Mouse (Mus musculus) MEL (cell line): ENCODE measurements around the gene C2cd4a. TPM values are rescaled to one million over a fixed set of nuclear protein-coding genes. Genes with fewer than 3 reads are reported as not detected.

Source experiments
- DNase-seq: peaks from one replicate; pipeline ENCODE4 v3.0.0; 2011; ENCODE audit warnings: low read depth, low spot score
- H3K27ac ChIP-seq: 2 replicates; pipeline ENCODE4 v1.5.1; 2012; ENCODE audit warnings: low read depth, mild to moderate bottlenecking, control low read depth, low read length, moderate library complexity; ENCODE audit not compliant: control insufficient read depth
- H3K27me3 ChIP-seq, 2 experiments: fragments of 150-350 bp in 1 of 2; sonication (generic) in 1 of 2; 2 replicates each; pipeline ENCODE4 v1.6.1; 2012; ENCODE audit warnings: low read length in 2 of 2, mild to moderate bottlenecking in 2 of 2, improper control_type of control experiment in 1 of 2, moderate library complexity in 1 of 2; ENCODE audit not compliant: insufficient read depth in 2 of 2, control insufficient read depth in 1 of 2
- H3K36me3 ChIP-seq, 2 experiments: 2 replicates each; pipeline ENCODE4 v1.6.1; 2012 to 2014; ENCODE audit warnings: low read length in 2 of 2, improper control_type of control experiment in 1 of 2, inconsistent platforms in 1 of 2, mild to moderate bottlenecking in 1 of 2; ENCODE audit not compliant: insufficient read depth in 2 of 2, control insufficient read depth in 1 of 2
- H3K4me1 ChIP-seq, 2 experiments: fragments of 150-350 bp in 1 of 2; sonication (generic) in 1 of 2; 2 replicates each; pipeline ENCODE4 v1.6.1; 2012; ENCODE audit warnings: low read length in 2 of 2, improper control_type of control experiment in 1 of 2, mild to moderate bottlenecking in 1 of 2; ENCODE audit not compliant: insufficient read depth in 2 of 2, control insufficient read depth in 1 of 2
- H3K4me3 ChIP-seq, 2 experiments: fragments of 150-350 bp in 1 of 2; sonication (generic) in 1 of 2; 2 replicates each; pipeline ENCODE4 v1.5.1; 2012; ENCODE audit warnings: low read depth in 2 of 2, low read length in 2 of 2, mild to moderate bottlenecking in 2 of 2, moderate library complexity in 2 of 2, control low read depth in 1 of 2, improper control_type of control experiment in 1 of 2; ENCODE audit not compliant: control insufficient read depth in 1 of 2, insufficient read depth in 1 of 2
- H3K79me2 ChIP-seq: 2 replicates; pipeline ENCODE4 v1.6.1; 2012; ENCODE audit warnings: mild to moderate bottlenecking, low read length, moderate library complexity; ENCODE audit not compliant: control insufficient read depth, poor library complexity, insufficient read depth
- H3K9ac ChIP-seq: 2 replicates; pipeline ENCODE4 v1.6.1; 2012; ENCODE audit warnings: low read depth, mild to moderate bottlenecking, control low read depth, low read length, moderate library complexity; ENCODE audit not compliant: control insufficient read depth, poor library complexity, severe bottlenecking
- H3K9me3 ChIP-seq: fragments of 150-350 bp; sonication (generic); replicated peaks from 2 replicates; pipeline ENCODE4 v1.6.1; 2012; ENCODE audit warnings: mild to moderate bottlenecking, low read length, improper control_type of control experiment, moderate library complexity; ENCODE audit not compliant: insufficient read depth
- BHLHE40 ChIP-seq: IDR thresholded peaks from 2 replicates; pipeline ENCODE4 v1.6.1; 2012; ENCODE audit warnings: low read depth, mild to moderate bottlenecking, inconsistent platforms, low read length, improper control_type of control experiment, borderline replicate concordance
- CHD1 ChIP-seq: IDR thresholded peaks from 2 replicates; pipeline ENCODE4 v1.6.1; 2012; ENCODE audit warnings: low read depth, mild to moderate bottlenecking, inconsistent platforms, low read length, improper control_type of control experiment
- E2F4 ChIP-seq: IDR thresholded peaks from 2 replicates; pipeline ENCODE4 v1.6.1; 2011; ENCODE audit warnings: low read depth, low read length, improper control_type of control experiment, borderline replicate concordance
- EP300 ChIP-seq, 2 experiments: IDR thresholded peaks; 2 replicates each; pipeline ENCODE4 v1.6.1; 2011; ENCODE audit warnings: improper control_type of control experiment in 2 of 2, low read length in 2 of 2, low read depth in 1 of 2, mild to moderate bottlenecking in 1 of 2
- ETS1 ChIP-seq: IDR thresholded peaks from 2 replicates; pipeline ENCODE4 v1.6.1; 2012; ENCODE audit warnings: low read depth, mild to moderate bottlenecking, inconsistent platforms, low read length, improper control_type of control experiment, moderate library complexity
- GATA1 ChIP-seq: IDR thresholded peaks from 2 replicates; pipeline ENCODE4 v1.6.1; 2011; ENCODE audit warnings: low read depth, low read length, improper control_type of control experiment
- HCFC1 ChIP-seq: IDR thresholded peaks from 2 replicates; pipeline ENCODE4 v1.6.1; 2012; ENCODE audit warnings: low read depth, mild to moderate bottlenecking, inconsistent platforms, low read length, improper control_type of control experiment, moderate library complexity
- MAX ChIP-seq: IDR thresholded peaks from 2 replicates; pipeline ENCODE4 v1.6.1; 2011; ENCODE audit warnings: low read length, improper control_type of control experiment
- MEF2A ChIP-seq: IDR thresholded peaks from 2 replicates; pipeline ENCODE4 v1.6.1; 2014; ENCODE audit warnings: low read depth, mild to moderate bottlenecking, inconsistent platforms, low read length, improper control_type of control experiment; ENCODE audit not compliant: poor library complexity, insufficient replicate concordance, severe bottlenecking; ENCODE audit errors: extremely low read depth
- MYB ChIP-seq: IDR thresholded peaks from 2 replicates; pipeline ENCODE4 v1.6.1; 2011; ENCODE audit warnings: mild to moderate bottlenecking, low read depth, low read length, improper control_type of control experiment
- MYC ChIP-seq: IDR thresholded peaks from 2 replicates; pipeline ENCODE4 v1.6.1; 2011; ENCODE audit warnings: low read depth, mild to moderate bottlenecking, low read length, improper control_type of control experiment, moderate library complexity
- NRF1 ChIP-seq: IDR thresholded peaks from 2 replicates; pipeline ENCODE4 v1.6.1; 2014; ENCODE audit warnings: low read depth, mild to moderate bottlenecking, inconsistent platforms, low read length, improper control_type of control experiment, moderate library complexity; ENCODE audit not compliant: poor library complexity, insufficient read depth, severe bottlenecking
- POLR2A ChIP-seq, 2 experiments: IDR thresholded peaks; 2 replicates each; pipeline ENCODE4 v1.6.1; 2011 to 2012; ENCODE audit warnings: low read length in 2 of 2, mild to moderate bottlenecking in 2 of 2, control low read depth in 1 of 2, improper control_type of control experiment in 1 of 2, low read depth in 1 of 2, moderate library complexity in 1 of 2; ENCODE audit not compliant: control insufficient read depth in 1 of 2, insufficient read depth in 1 of 2, poor library complexity in 1 of 2
- POLR2AphosphoS2 ChIP-seq: IDR thresholded peaks from 2 replicates; pipeline ENCODE4 v1.6.1; 2011; ENCODE audit warnings: low read length, improper control_type of control experiment
- RAD21 ChIP-seq: IDR thresholded peaks from 2 replicates; pipeline ENCODE4 v1.6.1; 2011; ENCODE audit warnings: mild to moderate bottlenecking, low read depth, low read length, improper control_type of control experiment
- RCOR1 ChIP-seq: IDR thresholded peaks from 2 replicates; pipeline ENCODE4 v1.6.1; 2012; ENCODE audit warnings: low read depth, mild to moderate bottlenecking, inconsistent platforms, low read length, improper control_type of control experiment
- SIN3A ChIP-seq: IDR thresholded peaks from 2 replicates; pipeline ENCODE4 v1.6.1; 2012; ENCODE audit warnings: low read length, improper control_type of control experiment, inconsistent platforms
- TAL1 ChIP-seq: IDR thresholded peaks from 2 replicates; pipeline ENCODE4 v1.6.1; 2012; ENCODE audit warnings: mild to moderate bottlenecking, inconsistent platforms, low read length, moderate library complexity, mixed read lengths
- TBP ChIP-seq: IDR thresholded peaks from 2 replicates; pipeline ENCODE4 v1.8.0; 2011; ENCODE audit warnings: low read depth, low read length, improper control_type of control experiment
- TCF12 ChIP-seq: IDR thresholded peaks from 2 replicates; pipeline ENCODE4 v1.6.1; 2014; ENCODE audit warnings: low read depth, mild to moderate bottlenecking, inconsistent platforms, low read length, improper control_type of control experiment, moderate library complexity
- UBTF ChIP-seq: IDR thresholded peaks from 2 replicates; pipeline ENCODE4 v1.6.1; 2012; ENCODE audit warnings: low read depth, mild to moderate bottlenecking, inconsistent platforms, low read length, improper control_type of control experiment, moderate library complexity, borderline replicate concordance; ENCODE audit not compliant: insufficient read depth
- USF1 ChIP-seq: IDR thresholded peaks from 2 replicates; pipeline ENCODE4 v1.6.1; 2014; ENCODE audit warnings: low read depth, mild to moderate bottlenecking, inconsistent platforms, low read length, improper control_type of control experiment, moderate library complexity
- ZKSCAN1 ChIP-seq: IDR thresholded peaks from 2 replicates; pipeline ENCODE4 v1.6.1; 2012; ENCODE audit warnings: low read depth, mild to moderate bottlenecking, inconsistent platforms, low read length, improper control_type of control experiment, moderate library complexity
- ZNF384 ChIP-seq: IDR thresholded peaks from 2 replicates; pipeline ENCODE4 v1.6.1; 2012; ENCODE audit warnings: low read depth, mild to moderate bottlenecking, inconsistent platforms, low read length, improper control_type of control experiment
- polyA plus RNA-seq, 2 experiments: library from polyadenylated mRNA; stranded (reverse) in 1 of 2; unstranded in 1 of 2; fragments of >175 nt in 1 of 2; fragments of >200 nt in 1 of 2; gene quantifications; 2 replicates each; pipeline versions ENCODE4 v1.2.1 to v1.2.4; 2012; ENCODE audit warnings: low replicate concordance in 2 of 2, low read depth in 1 of 2; ENCODE audit not compliant: insufficient read length in 2 of 2, insufficient read depth in 1 of 2, missing spikeins in 1 of 2
- total RNA-seq: library from RNA; depleted of rRNA; stranded (reverse); fragments of 300-350 nt; gene quantifications from 2 replicates; pipeline ENCODE4 v1.2.3, GENCODE M21; 2012

The C2cd4a gene
- total and polyA plus RNA-seq, 3 experiments: not detected

- TF ChIP-seq MYB (peak; percentile 86), MEF2A (no peak), USF1 (no peak), POLR2AphosphoS2 (no peak), RAD21 (no peak), HCFC1 (no peak), GATA1 (peak; percentile 88), NRF1 (no peak)
Observed at GRCm38 (mm10) chr9:67878197-67878769, 46.2 kb upstream of the C2cd4a start (continued).

- peak; percentile 73; the same call in 1 of the 2 replicates for TF ChIP-seq BHLHE40
- TF ChIP-seq SIN3A: peak; percentile 81; the same call in 1 of the 2 replicates
- 0 out of 2 replicates have a peak, but pooled peaks have one; percentile 55 for TF ChIP-seq UBTF
- TF ChIP-seq POLR2AphosphoS2: no peak
- 0 out of 2 replicates have a peak, but pooled peaks have one; percentile 49 for TF ChIP-seq E2F4
- TF ChIP-seq CHD1: 0 out of 2 replicates have a peak, but pooled peaks have one; percentile 27
- peak; percentile 95 for TF ChIP-seq TCF12
- peak; percentile 53; the same call in 1 of the 2 replicates for TF ChIP-seq MAX
- TF ChIP-seq GATA1: peak; percentile 96
- no peak for TF ChIP-seq MEF2A
- peak; percentile 76 for TF ChIP-seq MYB
- peak; percentile 71 for TF ChIP-seq TBP
- TF ChIP-seq RCOR1: peak; percentile 95
- peak; percentile 88 for TF ChIP-seq ETS1
- no peak for TF ChIP-seq ZNF384
- TF ChIP-seq ZKSCAN1: no peak
- peak; percentile 71 for TF ChIP-seq MYC
- TF ChIP-seq POLR2A (IDR thresholded peaks at IDR 0.05; ENCODE audit: control insufficient read depth in 1 of 2, insufficient read depth in 1 of 2, low read depth in 1 of 2, low read length in 2 of 2, poor library complexity in 1 of 2): peak in 1 of 2 experiments; percentile 49; a peak in 1 of 4 replicates
- peak; percentile 91 to 97 for TF ChIP-seq EP300 (IDR thresholded peaks at IDR 0.05; ENCODE audit: low read depth in 1 of 2, low read length in 2 of 2)
- TF ChIP-seq HCFC1: no peak
- peak; percentile 90 for TF ChIP-seq TAL1
- peak overlapping the region; percentile 45 for H3K9ac ChIP-seq
- peak overlapping the region in 1 of 2 experiments; percentile 11; a peak in 1 of 4 replicates for H3K4me3 ChIP-seq
- H3K9me3 ChIP-seq: no peaks in the 10 kb centered on the region
- peak; percentile 88 for DNase-seq
- peaks cover 0 to 52% of the 10 kb centered on the region in 2 experiments; a peak in 3 of 4 replicates for H3K36me3 ChIP-seq
- H3K27ac ChIP-seq: peak overlapping the region; percentile 92
- no peaks in the 10 kb centered on the region for H3K27me3 ChIP-seq
- peaks cover 29 to 40% of the 10 kb centered on the region in 2 experiments for H3K4me1 ChIP-seq
- no peaks in the 10 kb centered on the region for H3K79me2 ChIP-seq
Observed at GRCm38 (mm10) chr9:67877081-67877718, 45.1 kb upstream of the C2cd4a start.
